Mouse (Mus musculus) embryo, embryonic 11.5 days (tissue): ENCODE measurements at regions not wholly inside any gene's neighbourhood (a gene's known extent, or its start where the extent isn't known, plus 50 kb on each side); places are given as distances from the start of the nearest gene placed in this dataset.
A peak's percentile ranks its signal among the peaks of the same experiment; 100 is the strongest.
"Not testable (repeated sequence)": the region's sequence is repeated elsewhere in the genome, so short reads cannot be mapped to it uniquely, and the experiment has no call there.

ENCODE experiments used
- DNase-seq: peaks from one replicate; pipeline ENCODE4 v3.0.0-alpha.2; 2012; ENCODE audit warnings: low read depth, low spot score

DNA sequence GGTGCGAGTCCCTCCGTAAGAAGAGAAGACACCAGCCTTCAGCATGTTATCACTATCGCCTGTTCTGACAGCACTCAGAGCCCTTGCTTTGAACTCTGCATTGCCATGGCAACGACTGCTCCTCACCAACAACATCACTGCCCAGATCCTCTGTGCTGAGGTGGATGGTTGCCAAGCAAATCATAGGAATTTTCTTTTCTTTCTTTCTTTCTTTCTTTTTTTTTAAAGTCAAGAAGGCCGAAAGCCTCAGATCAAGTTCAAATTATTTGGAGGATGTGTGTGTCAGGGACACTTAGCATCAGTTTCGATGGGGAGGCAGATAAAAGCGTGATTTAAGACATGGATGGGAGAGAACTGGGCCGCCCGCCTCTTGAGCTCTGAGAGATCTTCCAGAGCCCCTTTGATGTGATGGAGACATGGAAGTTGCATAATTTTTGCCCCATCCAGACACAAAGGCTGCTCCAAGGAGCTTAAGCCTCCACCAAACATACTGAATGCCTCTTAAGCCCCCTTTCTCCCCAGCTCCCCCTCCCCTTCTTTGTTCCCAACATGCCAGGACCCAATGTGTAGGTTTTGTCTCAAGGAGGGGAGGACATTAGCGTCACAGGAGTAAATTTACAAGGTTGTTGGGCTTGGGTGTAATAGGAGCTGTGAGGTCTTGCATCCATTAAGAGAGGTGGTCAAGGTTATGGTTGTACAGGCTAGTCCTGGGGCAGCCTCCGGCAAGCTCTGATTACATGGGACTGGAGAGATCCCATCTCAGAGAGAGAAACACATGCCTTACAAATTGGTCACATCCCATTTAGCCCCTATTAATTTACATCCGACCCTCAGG lies 167.4 kb upstream of the Npvf start:
- DNase-seq: no peak

DNA sequence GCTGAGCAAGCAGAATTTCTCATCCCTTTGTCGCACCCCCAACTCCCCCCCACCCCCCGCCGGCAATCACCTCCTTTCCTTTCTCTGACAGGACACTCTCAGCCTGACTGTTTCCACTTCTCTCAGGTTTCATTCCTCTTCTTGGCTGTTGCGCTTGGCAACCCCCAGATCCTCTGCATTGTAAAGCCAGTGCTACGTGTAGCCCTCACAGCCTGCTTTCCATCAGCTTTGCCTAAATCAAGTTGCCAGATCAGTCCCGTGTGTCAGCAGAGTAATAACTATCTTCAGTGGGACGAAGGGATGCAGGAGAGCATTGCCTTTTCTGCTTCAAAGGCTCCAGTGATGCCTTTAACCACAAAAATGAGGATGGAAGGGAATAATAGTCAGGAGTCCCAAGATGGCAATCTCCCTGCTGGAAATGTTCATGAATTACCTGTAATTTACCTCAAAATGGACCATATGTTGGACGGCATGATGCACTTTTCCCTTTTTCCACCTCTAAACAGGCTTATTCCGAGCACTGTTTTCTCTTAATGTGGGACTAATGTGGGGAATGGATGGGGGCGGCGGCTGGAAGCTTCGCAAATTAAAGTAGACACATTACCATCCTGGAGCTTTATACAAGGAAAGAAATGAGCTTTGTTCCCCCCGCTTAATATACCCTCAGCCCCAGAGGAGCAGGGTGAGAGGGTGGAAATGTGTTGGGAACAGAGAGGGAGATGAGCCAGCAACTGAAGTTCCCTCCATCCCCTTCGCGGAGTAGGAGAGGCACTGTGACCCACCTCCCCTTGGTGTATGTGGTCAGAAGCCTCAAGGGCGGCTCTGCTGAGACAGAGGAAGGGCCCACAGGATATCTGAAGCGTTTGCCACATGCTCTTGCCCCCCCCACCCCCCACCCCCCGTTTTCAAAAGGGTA lies 168.3 kb upstream of the Npvf start:
- no peak for DNase-seq

DNA sequence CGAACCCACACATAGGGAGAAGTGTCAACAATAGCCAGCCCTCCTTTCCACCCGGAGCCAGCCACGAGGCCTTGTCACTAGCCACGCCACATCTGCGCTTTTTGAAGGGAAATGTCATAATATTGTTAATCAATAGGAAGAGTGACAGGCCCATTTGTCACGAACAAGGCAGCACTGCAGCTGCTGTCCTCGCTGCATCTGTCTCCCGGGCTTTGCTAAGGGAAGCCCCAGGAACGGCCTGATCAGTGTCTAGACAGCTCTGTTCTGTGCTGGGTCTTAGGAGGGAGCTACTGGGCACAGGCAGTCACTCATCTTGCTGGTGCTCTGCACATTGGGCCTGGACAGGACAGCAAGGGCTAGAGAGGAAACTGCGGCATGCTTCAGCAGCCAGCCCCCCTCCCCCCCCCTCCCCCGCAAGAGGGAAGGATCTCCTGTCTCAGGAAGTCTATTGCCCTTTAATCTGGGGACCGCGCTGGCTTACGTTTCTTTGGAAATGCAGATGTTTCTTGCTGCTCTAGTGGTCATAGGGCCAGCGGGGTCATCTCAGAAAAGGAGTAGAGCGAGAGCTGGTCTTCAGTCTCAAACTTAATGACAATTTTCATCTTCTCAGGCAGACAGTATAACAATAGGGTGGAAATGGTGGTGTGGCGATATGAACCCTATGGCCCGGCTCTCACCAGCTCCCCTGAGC lies 169.1 kb upstream of the Npvf start:
- no peak for DNase-seq

DNA sequence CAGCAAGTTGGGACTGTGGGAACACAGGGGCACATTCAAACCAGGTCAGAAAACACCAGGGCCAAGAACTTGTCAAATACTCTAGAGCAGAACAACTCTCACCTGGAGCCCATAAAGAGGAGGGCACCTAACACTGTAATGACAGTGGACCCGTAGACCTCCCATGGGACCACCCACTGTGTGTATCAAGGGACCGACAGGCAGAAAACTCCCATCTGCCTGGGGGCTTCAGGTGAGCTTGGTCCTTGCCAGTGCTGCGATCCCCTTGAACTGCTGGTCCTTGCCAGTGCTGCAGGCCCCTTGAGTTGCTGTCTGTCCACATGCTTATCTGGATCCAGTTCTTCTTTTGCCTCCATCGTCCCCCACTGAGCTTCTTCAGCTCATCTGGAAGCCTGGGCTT lies 170.2 kb upstream of the Npvf start:
- no peak for DNase-seq

DNA sequence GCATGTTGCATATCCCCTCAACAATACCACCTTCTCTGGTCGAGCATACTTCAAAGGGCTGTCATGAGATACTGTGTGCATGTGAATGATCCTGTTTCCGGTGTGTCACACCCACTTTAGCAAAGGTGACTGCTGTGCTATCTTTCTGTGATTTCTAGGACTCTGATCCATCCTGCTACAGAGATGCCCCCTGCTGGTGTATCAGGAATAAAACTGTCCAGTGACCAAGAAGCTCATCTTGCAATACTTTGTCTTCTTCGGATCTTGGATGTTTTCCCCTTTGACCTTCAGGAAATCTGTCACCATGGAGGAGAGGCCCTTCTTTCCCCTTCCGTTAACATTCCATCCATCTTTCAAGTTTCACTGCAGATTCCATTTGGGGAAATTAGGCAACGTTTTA lies 177.5 kb upstream of the Npvf start:
- DNase-seq: no peak

DNA sequence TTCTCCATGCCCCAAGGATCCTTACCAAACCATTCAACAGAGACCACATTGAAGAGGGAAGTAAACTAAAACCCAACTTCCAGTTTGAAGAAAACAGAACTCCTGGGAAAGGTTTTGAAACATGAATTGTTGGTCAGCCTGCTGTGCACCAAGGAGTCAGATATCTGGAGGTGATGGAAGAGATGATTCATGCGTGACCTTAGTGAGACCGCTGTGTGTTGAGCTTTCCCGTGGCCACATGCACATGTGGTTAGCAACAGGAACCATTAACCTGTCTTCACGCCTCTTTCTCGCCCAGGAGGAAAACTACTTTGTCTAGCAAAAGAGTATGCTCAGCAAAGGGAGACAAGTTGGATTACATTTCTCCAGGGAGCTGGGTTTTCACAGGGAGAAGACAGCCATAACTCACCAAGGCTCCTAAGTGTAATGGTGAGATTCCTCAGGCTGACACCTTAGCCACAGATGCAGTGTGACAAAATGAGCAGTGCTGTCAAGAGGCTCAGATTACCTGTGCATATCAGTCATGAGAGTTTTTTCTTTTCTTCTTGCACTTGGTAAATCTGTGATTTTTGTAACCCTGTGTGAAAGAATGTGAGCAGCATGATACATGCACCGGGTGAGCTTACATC lies 181.9 kb upstream of the Npvf start:
- DNase-seq: no peak

DNA sequence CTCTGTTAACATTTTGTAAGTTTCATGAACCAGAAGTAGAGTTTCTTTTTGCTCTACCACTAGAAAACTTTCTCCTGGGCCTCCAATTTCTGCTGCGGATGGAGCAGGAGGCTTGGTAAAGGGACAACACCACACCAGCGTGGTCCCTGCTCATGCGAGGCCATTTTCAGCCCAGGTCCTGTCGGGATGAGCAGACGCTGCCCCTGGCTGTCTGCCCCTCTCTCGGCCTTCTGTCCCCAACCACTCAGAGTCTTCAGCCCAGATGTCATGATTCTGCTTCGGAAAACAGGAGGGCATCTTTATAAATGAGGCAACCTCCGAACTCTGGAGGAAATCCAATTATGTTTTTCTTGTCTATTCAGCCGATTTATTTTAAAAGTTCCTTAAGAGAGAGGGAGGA lies 186.6 kb upstream of the Npvf start:
- DNase-seq: no peak

DNA sequence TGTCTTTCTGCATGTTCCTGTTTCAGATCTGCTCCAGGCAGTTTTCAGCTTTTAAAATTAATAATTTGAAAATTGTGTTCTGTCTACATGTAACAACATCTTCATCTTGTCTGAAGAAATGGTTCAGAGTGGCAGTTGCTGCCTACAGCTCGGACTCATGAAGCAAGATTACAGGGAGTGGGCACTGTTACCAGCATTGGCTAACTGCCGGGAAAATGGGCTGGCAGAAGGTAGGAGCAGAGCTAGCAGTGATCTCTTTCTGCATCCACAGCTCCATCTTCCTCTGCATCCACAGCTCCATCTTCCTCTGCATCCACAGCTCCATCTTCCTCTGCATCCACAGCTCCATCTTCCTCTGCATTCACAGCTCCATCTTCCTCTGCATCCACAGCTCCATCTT lies 191.0 kb upstream of the Npvf start:
- not testable (repeated sequence) for DNase-seq

DNA sequence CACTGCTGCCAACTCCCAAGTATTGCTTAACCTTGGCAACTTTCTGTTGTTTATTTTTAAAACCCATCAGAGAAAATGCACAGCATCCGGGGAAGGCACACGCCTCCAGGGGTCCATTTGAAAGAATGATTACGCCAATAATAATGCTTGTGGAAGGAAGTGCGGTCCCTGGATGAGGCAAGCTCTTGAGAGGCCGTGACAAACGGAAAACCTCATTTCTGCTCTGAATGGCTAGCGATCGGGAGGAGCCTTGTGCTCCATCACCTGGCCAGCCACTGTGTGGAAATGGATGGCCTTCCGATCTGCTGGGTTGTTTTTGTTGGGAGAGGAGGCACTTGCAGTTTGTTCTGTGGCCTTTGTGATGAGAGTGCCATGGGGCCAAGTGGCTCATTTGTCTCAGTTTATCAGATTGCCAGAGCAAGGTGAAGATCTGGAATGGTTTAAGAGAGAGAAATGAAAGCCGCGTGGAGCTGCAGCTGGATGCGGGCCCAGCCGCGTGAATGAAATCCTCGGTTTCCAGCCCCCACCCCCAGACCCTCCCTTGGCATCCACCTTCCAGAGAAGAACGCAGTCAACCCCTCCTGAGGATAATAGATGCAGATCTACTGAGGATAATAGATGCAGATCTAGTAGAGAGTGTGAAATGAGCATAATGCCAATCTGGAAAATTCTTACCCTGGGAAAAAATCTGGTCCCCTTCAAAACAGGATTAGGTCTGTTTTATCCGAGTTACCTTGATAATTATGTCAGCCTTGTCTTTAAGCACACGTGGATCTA lies 192.7 kb upstream of the Npvf start:
- no peak for DNase-seq

DNA sequence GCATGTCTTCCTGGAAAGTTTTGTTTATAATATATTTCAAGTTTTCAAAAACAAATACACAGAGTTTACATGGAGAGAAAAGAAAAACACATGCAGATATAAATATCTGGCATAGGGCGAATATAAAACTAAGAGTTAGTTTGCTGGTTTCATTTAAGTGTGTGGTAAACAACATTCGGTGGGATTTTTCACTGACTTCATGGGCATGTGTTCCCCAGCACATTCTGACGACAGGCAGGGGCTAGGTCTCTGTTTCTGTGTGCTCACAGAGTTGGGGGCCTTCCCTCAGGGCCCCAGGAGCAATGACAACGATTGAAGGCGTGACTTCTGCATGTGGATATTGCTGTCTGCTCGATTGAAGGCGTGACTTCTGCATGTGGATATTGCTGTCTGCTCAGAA lies 193.3 kb upstream of the Npvf start:
- no peak for DNase-seq

DNA sequence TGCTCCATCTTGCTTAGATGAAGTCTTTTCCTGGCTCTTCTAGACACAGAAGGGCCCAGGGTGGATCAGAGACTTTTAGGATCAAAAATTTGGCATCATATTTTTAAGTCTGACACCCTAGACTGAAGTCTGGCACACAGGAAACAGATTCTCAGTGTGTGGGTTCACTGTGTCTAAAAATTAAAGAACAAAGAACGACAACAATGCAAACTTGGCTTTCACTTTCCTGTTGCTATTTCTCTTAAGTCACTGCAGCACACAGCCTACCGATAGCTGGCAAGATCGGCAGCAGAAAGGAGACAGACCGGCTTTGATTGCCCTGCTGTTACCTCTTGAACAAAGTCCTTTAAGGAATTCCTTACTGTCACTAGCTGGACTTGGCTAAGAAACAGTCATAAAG lies 204.9 kb upstream of the Npvf start:
- DNase-seq: no peak

DNA sequence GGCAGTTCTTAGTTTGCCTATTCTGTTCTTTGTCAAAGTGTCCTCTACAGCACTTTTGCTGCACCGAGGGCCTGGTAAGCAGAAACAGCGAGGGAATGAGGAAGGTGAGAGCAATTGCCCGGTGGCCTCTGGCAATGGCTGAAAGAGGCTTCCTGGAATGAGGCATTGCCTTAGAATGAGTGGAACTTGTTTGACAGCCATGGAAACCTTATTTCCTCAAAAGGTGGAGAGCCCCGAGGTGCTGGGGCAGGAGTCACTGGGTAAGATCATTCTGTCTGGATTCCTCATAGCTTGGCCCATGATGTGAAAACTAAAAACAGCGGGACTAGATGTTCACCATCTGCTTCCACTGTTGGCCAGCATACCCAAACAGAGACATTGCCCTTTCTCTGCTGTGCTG lies 223.8 kb upstream of the Npvf start:
- DNase-seq: no peak

DNA sequence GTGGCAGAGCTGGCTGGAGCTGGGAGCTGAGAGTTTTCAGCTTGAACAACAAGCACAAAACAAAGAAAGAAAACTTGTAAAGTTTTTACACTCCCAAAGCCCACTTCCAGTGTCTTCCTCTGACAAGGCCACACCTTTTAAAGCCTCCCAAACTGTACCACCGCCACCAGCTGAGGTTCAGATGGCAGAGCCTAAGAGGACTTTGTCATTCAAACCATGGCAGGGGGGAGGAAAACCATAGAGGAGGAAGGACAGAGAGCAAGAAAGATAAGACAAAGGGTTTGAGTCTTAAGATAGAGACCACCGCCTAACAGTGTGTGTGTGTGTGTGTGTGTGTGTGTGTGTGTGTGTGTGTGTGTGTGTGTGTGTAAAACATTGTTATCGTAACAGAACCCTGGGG lies 228.1 kb upstream of the Npvf start:
- DNase-seq: no peak

DNA sequence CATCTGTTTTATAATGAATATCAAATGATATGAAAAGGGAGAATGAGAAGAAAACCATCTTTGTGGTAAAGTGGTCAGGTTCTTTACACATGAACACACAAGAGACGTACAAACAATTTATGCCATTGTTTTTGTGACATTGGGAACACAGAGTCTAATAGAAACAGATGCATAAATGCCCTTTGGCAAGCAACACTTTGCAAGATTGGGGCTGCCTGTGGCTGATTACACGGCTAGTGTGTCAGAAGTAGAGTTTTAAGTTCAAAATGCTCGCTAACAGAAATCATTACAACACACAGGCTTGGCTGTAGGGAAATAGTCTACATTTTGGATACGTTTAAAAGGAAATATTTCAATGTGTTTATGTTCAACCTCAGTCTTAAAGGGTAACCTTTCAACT lies 228.5 kb upstream of the Npvf start:
- DNase-seq: no peak

DNA sequence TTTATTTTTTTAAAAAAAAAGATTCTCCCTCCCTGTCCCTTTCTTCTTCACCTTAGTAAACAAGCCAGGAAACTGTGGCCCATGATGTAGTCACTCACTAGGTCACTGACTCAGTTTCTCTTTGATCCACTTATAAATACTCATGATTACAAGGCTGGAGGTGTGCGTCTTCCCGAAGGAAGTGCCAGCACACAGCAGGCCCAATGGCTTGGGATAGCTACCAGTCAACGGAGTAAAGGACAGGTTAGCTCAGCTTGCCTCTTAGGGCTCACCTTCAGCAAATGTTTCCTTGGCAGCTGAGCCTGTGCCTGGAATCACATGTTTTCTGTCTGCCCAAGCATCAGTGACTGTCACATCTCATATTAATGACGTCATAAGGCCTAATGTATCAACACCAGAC lies 230.8 kb upstream of the Npvf start:
- no peak for DNase-seq

DNA sequence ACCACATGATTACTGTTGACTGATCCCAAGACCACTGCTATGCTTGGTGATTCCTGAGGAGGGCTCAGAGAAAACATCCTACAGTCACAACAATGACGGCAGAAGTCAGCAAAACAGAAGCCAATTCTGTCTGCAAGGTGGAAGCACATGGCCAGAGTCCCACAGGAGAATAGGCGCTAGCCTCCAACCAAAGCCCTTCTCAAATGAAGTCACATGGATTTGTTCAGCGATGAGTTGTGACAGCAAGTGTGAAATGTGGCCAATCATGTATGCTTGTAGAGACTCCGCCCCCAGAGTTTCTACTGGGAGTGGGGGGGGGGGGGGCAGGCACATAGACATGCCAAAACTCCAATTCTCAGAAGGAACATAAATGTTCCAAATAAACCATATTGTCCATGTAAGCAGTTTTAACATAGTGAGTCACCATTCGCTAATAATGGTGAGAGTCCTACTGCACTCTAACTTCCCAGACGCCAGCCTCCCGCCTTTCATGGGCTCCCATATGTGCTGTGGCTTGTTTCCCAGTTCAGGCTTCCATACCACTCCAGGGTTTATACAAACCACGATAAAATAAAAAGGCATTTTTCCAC lies 231.6 kb upstream of the Npvf start:
- DNase-seq: no peak

DNA sequence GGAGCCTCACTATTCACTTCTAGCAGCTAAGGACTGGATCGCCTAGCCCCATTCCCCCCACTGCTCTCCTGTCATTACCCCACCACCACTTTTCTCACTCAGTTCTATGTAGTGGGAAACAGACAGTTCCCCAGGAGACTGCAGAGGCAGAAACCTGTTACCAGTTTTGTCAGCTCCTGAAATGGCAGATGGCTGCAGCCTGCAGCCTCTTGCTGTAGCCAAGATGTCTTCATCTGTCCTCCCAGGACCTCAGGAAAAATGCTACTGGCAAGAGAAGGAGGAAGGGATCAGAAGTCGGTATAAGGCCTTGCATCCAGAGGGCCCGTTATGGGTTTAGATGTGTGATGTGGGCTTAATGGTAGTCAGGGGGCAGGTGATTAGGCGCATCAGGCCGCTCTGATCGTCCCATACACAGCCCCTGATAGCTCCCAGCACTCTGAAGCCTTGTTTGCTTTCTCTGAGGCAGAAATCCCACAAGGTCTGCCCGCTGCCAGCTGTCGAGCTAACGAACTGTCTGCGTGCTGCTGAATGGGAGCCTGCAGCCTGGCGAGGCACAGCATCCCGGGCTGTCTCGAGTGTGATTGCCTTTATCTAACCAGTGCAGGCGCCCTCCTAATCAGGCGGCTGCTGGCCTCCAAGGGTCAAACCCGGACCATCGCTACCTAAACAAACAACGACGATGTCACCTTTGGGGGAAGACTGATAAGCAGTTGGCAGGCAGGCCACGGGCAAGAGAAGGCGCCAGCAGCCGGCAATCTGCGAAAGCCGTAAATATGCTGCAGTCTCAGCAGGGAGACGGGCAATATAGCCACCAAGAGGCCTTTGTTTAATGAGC lies 236.3 kb upstream of the Npvf start:
- DNase-seq: peak; percentile 46

DNA sequence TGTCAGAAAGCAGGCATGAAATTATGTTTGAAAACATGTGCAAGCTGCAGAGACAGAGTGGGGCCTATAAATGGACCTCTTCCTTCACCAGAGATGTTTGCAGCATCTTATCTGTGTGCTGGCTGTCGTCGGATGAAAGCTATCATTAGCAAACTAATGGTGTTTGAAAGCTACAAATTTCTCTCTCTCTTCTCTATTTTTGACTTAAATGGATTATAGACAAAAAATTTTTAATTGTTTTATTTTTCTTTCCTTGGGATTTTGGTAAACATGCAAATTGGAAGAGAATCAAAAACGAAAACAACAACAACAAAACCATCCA lies 236.9 kb upstream of the Npvf start:
- no peak for DNase-seq

DNA sequence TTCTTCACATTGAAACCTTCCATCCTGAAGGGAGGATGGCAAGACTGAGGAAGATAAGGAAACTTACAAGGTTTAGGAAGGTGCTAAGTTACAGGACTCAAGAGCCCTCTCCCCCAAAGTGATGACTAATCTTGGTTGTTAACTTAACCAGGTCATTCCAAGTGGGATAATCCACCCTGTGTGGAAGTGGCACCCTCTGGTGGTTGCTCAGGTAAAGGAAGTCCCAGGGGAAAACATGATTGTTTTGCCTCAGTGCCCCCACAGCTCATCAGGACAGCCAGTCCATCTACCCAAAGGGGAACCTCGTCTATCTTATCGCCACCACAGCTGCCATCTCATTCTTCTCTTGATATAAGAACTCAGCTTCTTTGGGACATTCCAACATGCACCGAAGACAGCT lies 244.6 kb upstream of the Npvf start:
- DNase-seq: no peak
